In genomic region chr12:32927231-32927835, GRCm38 (mm10) we compare ENCODE assay signal across 11 mouse cellular contexts. TPM values are rescaled to one million over a fixed set of nuclear protein-coding genes. Genes with fewer than 3 reads are reported as not detected.
DNase-seq lines count a peak whose midpoint lies in the region; ATAC-seq and TF ChIP-seq lines count a peak whose summit lies in the region.
"Had no signal": no experiment of that assay in that cellular context is flagged by ENCODE, and none has a peak within 500 bp of the region (broad histone marks: within the 10 kb centered on the region; RNA-seq: fewer than 3 reads in every experiment).

No protein-coding gene starts in this region.

- no peak overlapping the region; the same call in 1 of the 2 replicates for H3K27ac ChIP-seq in midbrain, postnatal 0 days (ENCODE audit: low read depth, low read length)
- no peak overlapping the region for H3K27ac ChIP-seq in midbrain, embryonic 14.5 days (replicated peaks; ENCODE audit: low read depth, low read length)

- peaks cover 3% of the 10 kb centered on the region; the same call in 1 of the 2 replicates for H3K4me1 ChIP-seq in midbrain, postnatal 0 days (ENCODE audit: insufficient read depth, low read length)
- peaks cover 12% of the 10 kb centered on the region for H3K4me1 ChIP-seq in midbrain, embryonic 14.5 days (ENCODE audit: control insufficient read depth, insufficient read depth, low read length)

- H3K36me3 ChIP-seq in midbrain, postnatal 0 days (ENCODE audit: insufficient read depth, low read length), result no peaks in the 10 kb centered on the region
- H3K36me3 ChIP-seq in midbrain, embryonic 14.5 days (ENCODE audit: control insufficient read depth, insufficient read depth, low read length), result no peaks in the 10 kb centered on the region

- no peak overlapping the region for H3K4me2 ChIP-seq in midbrain, postnatal 0 days (ENCODE audit: low read depth, low read length, poor library complexity, severe bottlenecking)
- no peak overlapping the region for H3K4me2 ChIP-seq in midbrain, embryonic 14.5 days (ENCODE audit: low read length)

- 74% methylated on average over 10 of the region's 10 CpGs for WGBS in midbrain, postnatal 0 days
- WGBS in midbrain, embryonic 14.5 days, result 85% methylated on average over 10 of the region's 10 CpGs

- intact Hi-C loops in gastrocnemius, postnatal 14 days (cut with DNase I; ENCODE audit: low total_unique reads), result no loop called here

- H3K27me3 ChIP-seq in midbrain, postnatal 0 days (ENCODE audit: insufficient read depth, low read length), result no peaks in the 10 kb centered on the region
- no peaks in the 10 kb centered on the region for H3K27me3 ChIP-seq in midbrain, embryonic 14.5 days (ENCODE audit: control insufficient read depth, insufficient read depth, low read length)
- H3K27me3 ChIP-seq: CH12.LX, Patski had no signal

- H3K9ac ChIP-seq in midbrain, postnatal 0 days (replicated peaks; ENCODE audit: low read length, poor library complexity, severe bottlenecking), result no peak overlapping the region
- H3K9ac ChIP-seq in midbrain, embryonic 14.5 days (replicated peaks; ENCODE audit: low read length), result no peak overlapping the region

- no peak overlapping the region for H3K4me3 ChIP-seq in midbrain, postnatal 0 days (ENCODE audit: low read depth, low read length)
- no peak overlapping the region for H3K4me3 ChIP-seq in midbrain, embryonic 14.5 days (replicated peaks; ENCODE audit: low read depth, low read length)

- ATAC-seq in midbrain, postnatal 0 days (ENCODE audit: low FRiP score), result no peak
- no peak for ATAC-seq in midbrain, embryonic 14.5 days (ENCODE audit: low FRiP score, low TSS enrichment)
- ATAC-seq: Patski had no signal

- TF ChIP-seq CTCF in midbrain, postnatal 0 days (IDR thresholded peaks at IDR 0.05), result peak; percentile 62

- H3K9me3 ChIP-seq in midbrain, postnatal 0 days (ENCODE audit: low read length), result no peaks in the 10 kb centered on the region
- H3K9me3 ChIP-seq in midbrain, embryonic 14.5 days (ENCODE audit: control insufficient read depth, low read length), result no peaks in the 10 kb centered on the region

- DNase-seq in gastrocnemius, postnatal 14 days, result peak; percentile 20
- DNase-seq in gastrocnemius, postnatal 25 days, result no peak
- DNase-seq in layer of hippocampus, adult 18-20 months (ENCODE audit: low spot score in 2 of 2), result peak; percentile 30 to 35
- DNase-seq in layer of hippocampus, adult 9-10 months (ENCODE audit: low spot score), result no peak
- peak; percentile 41 for DNase-seq in midbrain, postnatal 0 days (ENCODE audit: low spot score)
- DNase-seq in midbrain, embryonic 14.5 days, result no peak
- DNase-seq in testis, postnatal 10 days (ENCODE audit: low spot score), result no peak
- DNase-seq: kidney, postnatal 10 days; lung, adult 2 months had no signal

RNA-seq across cellular contexts. Expression of gene Sypl, which starts 26.4 kb away (rescaled TPM):
- 100 to 1,000 TPM; 124 TPM for total RNA-seq in gastrocnemius, postnatal 14 days (2021)
- 100 to 1,000 TPM; 124 to 147 TPM for total RNA-seq in gastrocnemius, postnatal 25 days (2021)
- 10 to 100 TPM; 44.9 to 45.8 TPM for total RNA-seq in layer of hippocampus, adult 18-20 months (2021)
- total RNA-seq in midbrain, postnatal 0 days (2014; rRNA removed), result 15.2 and 19.3 TPM in 2 replicates
- 35.2 and 37.1 TPM in 2 replicates for polyA plus RNA-seq in midbrain, postnatal 0 days (2015; fragmentation: Nextera tagmentation; extraction: Ambion mirVana)
- polyA plus RNA-seq in midbrain, embryonic 14.5 days (2014; fragmentation: Nextera tagmentation; extraction: Ambion mirVana), result 34.2 and 39.4 TPM in 2 replicates

Comparison
In these comparisons a context has a peak if more than half of its experiments do, and no peak if none do; other contexts are left out.
1. DNase-seq: peak in gastrocnemius, postnatal 14 days (single experiment), layer of hippocampus, adult 18-20 months (2 of 2) and midbrain, postnatal 0 days (single experiment); none in gastrocnemius, postnatal 25 days (single experiment), layer of hippocampus, adult 9-10 months (single experiment), midbrain, embryonic 14.5 days (single experiment) and testis, postnatal 10 days (single experiment).